Mouse (Mus musculus) embryonic fibroblast, embryonic 13.5 days (primary cell): ENCODE results near the gene Olfr1193.

Experiments
- CTCF ChIP-seq: IDR thresholded peaks from 2 replicates; pipeline ENCODE4 v1.5.1; 2011; ENCODE audit warnings: mild to moderate bottlenecking, control low read depth, low read length, moderate library complexity, borderline replicate concordance; ENCODE audit not compliant: insufficient read depth
- POLR2A ChIP-seq: IDR thresholded peaks from 2 replicates; pipeline ENCODE4 v1.6.1; 2011; ENCODE audit warnings: low read depth, mild to moderate bottlenecking, control low read depth, low read length, moderate library complexity

- no peak for TF ChIP-seq CTCF
- no peak for TF ChIP-seq POLR2A
Observed at GRCm38 (mm10) chr2:88689087-88689486, 13.7 kb downstream of the Olfr1193 start, which contains the start of gene Olfr1195.
